Mouse (Mus musculus) left cerebral cortex, postnatal 36 days (tissue): ENCODE measurements around the gene Tex261. TPM values are rescaled to one million over a fixed set of nuclear protein-coding genes. Genes with fewer than 3 reads are reported as not detected.

Experiments used
- DNase-seq, 2 experiments: peaks; one replicate each; pipeline ENCODE4 v3.0.0; 2021 to 2022; ENCODE audit warnings: low spot score in 2 of 2, mixed read lengths in 1 of 2
- intact Hi-C: fragments of 180-260 bp; cut with DNase I; formaldehyde crosslinking; loops from one replicate; pipeline ENCODE4 v1.15.1; 2025
- total RNA-seq, 2 experiments: library from RNA; stranded (reverse); gene quantifications; 2 replicates each; pipeline ENCODE4 v1.2.3; 2021

Gene Tex261
- total RNA-seq, 2 experiments from 2014 or later = 47.0 to 47.9 TPM

DNA sequence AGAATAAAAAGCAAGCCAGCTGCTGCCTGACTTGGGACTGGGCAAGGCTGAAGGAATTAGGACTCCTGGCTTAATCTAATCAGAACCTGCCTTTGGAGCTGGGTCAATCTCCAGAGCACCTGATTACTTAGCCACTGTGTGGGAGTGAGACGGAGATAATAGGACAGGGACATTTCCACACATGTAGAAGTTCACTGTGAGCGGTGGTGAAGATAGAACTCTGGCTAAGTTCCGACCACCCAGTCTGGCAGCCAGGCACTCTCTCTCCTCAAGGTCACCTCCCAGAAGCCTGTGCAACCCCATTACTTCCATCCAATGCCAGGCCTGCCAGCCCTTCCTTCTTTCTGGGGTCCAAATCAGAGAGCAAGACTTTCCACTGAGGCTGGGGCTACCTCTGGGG lies 8.6 kb downstream of the Tex261 start:
- intact Hi-C loops = no loop called here
- DNase-seq = no peak

DNA sequence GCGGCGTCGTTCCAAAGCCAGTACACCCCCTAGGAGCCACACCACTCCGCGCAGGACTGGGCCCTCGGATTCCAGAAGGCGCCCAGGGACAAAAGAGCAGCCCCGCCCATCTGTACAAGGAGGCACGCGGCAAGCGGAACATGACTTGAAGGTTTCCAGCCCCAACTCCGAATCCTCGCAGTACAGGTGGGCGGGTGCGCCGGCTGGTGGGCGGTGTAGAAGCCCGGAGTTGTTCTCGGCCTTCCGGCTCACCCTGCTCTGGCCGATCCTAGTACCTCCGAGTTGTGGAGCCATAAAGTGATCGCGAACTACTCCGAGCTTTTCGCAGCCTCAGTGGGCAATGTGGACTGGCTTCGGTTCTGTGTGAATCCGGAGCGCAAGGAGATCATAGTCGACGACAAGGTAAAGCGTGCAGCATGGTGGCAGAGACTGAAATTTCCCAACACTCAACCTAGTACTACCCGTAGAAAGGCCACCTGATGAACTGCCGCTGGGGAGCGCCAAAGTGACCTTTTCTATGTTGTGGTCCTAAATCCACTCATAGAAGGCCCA lies 12.7 kb downstream of the Tex261 start:
- intact Hi-C loops = no loop called here
- DNase-seq = no peak

DNA sequence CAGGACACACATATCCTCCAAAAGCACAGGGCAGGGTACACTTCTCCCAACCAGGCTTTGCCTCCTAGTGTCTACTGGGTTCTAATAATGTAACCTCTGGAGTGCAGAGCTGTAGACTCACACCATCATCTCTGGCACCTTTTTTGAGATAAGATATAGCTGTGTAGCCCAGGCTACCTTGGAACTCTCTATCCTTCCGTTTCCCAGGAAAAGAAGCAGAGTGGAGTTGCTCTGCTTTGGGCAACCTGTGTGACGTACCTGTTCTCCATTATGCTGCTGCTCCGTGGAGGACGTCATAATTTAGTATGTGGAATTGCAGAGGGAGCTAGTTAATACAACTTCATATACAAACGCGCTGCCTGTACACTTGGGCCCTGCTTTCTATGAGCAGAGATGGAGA lies 13.3 kb downstream of the Tex261 start, which contains the start of gene Ankrd53:
Gene Ankrd53 (plus strand): TSS at position 301 of the 400 bp plus-strand sequence.
- no peak for DNase-seq
- intact Hi-C loops = no loop called here

DNA sequence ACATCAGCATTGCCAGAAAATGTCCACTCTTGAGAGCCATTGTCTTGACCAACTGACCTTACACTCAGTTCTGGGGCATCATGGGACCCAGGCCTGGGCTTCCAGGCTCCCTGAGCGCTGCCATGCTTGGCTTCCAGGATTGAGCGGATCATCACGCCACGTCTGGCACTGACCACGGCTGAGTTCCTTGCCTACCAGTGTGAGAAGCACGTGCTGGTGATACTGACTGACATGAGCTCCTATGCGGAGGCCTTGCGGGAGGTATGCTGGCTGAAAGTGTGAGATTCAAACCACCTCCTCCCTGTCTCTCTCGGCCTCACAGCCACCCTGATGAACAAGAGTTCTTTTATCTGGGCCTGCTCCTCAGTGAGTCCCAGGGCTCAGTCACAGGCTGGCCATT lies 19.6 kb downstream of the Tex261 start:
- intact Hi-C loops = no loop called here
- DNase-seq = no peak

DNA sequence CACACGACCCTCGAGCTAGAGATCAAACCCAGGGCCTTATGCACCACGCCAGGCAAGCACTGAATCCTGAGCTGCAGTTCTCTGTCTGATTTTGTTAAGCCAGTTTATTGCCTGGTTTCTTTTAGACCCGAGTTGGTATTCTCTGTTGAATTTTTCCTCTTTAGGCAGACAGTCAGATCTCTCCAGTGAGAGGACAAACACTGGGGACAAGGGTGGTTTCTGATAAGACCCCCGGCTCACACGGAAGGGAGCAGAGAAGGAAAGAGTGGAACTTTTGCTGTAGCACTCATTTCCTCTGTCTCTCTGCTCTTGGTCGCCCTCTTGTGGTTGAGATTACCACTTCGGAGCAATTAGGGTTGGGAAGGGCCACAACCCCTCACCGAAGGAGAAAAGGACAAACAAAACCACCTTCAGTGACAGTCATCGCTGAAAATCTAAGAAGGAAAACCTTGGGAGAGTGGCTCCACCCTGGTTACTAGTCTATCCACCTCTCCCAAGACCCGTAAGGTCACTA lies 25.4 kb downstream of the Tex261 start:
- intact Hi-C loops = no loop called here

DNA sequence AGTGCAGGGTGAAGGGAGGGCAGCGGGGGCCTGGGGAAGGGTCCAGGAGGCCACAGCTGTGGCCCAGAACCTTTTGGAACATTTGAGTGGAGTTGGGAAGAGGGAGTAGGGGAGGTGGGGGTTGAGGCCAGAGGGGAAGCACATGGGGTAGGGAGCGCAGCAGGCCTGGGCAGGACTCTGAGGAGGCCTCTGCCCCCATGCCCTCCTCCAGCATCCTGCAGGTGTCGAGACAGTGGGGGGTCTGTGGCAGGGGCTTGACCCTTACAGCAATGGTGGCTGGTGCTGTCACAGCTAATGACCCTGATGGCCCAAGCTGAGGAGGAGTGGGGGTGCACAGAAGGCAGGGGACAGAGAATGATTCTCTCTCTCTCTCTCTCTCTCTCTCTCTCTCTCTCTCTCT lies 26.3 kb downstream of the Tex261 start:
- DNase-seq = no peak
- intact Hi-C loops = no loop called here

More for the DNA sequence above, 25.4 kb downstream of the Tex261 start:
- no peak for DNase-seq

DNA sequence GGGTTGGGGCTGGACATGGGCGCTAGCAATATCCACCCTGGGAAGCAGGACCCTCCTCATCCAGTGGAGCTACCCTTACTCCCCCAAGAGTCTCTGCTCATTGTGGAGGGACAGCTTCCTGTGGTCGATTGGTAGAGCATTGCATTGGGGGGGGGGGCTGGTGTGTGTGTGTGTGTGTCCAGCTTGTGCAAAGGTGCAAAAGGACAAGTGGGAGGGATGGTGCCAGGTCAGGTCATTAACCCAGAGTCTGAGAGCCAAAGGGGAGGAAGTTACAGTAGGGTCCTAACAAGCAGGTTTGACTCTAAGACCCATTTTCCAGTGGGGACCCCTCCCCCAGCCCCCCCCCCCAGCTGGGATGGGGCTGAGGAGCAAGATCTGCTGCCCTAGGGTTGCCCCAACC lies 30.1 kb downstream of the Tex261 start:
- no peak for DNase-seq
- intact Hi-C loops = no loop called here

DNA sequence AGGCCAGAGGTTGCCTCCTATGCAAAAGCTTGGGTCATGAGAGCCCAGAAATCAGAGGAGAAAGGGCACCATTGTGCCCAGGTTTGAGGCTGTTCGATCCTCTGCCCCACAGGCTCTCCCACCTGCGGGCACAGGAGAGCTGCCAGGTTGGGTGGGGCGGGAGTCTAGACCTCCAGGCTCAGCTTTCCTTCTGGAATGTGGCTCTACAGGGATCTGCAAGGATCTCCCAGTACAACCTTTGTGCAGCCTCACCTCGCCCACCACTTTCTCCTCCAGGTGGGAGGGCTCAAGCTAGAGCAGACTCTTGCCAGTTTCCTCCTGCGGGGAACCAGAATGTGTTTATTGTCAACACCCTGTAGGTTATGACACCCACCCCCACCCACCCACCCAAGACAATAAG lies 31.1 kb downstream of the Tex261 start:
- intact Hi-C loops = no loop called here
- DNase-seq = no peak

DNA sequence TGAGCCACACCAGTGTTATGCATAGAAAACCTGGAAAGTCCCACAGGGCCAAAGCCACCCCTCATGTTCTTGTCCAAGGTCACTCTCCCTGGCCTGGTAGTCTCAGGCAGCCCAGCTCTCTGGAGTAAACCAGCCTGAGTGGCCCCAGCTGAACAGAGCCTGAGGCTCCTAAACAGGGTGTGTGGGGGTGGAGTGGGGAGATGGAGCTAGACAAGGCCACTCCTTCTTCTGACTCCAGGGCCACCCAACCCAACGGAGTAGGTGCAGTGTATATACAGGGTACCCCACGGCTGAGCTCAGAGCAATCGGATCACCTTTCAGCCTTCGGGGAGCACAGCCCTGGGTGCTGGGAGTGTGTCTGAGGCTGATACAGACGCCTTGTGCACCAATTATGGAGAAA lies 31.5 kb downstream of the Tex261 start:
- intact Hi-C loops = no loop called here
- no peak for DNase-seq

DNA sequence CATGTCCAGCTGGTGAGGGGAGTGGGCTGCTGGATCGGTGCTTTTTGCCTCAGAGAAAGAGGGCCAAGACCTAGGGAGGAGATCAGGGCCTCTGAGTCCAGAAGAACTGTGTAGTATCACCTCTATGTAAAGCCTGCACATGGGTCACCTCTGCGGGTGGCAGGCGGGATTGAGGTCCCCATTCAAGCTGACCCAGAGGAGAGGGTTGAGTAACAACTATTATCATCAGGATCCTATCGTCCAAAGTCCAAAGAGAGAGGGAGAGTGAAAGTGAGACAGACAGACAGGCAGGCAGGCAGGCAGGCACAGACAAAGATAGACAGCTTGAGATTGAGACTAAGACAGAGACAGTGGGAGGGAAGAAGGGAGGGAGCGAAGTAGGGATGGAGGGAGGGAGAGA lies 32.4 kb downstream of the Tex261 start:
- intact Hi-C loops = no loop called here
- no peak for DNase-seq

DNA sequence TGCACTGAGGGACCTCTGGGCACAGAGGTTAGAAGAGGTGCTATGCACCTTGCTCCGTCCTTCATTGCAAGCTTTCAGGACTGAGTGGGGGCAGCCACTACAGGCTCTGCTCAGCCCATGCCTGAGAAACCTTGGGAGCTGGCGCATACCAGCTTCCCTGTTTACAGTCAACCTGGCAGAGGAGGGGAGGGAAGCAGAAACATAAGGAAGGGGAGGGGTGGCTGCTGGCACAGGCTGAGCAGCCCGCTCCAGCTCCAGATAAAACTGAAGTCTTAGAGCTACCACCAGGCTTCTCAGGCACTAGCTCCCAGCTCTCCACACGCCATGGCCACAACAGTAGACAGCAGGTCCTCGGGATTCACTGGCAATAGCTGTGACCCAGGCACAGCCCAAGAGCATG lies 32.9 kb downstream of the Tex261 start, which contains the start of gene Atp6v1b1:
Gene Atp6v1b1 (plus strand): TSS at position 230 of the 400 bp plus-strand sequence.
- intact Hi-C loops = no loop called here
- no peak for DNase-seq

DNA sequence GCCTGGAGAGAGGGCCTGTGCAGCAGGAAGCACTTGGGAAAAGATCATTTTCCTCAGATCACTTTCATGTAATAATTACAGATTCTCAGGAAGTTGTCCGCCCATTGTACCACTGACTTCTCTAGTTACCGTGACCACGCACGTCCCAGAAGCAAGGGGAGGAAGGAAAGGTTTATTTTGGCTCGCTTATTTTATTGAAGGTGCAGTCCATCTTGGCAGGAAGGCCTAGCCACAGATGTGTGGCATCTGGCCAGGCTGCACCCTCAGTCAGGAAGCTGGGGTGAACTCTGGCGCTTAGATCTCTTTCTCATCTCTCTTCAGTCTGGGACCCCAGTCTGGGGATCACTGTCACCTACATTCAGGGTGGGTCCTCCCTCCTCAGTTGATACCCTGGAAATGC lies 37.0 kb downstream of the Tex261 start:
- intact Hi-C loops = no loop called here
- no peak for DNase-seq

DNA sequence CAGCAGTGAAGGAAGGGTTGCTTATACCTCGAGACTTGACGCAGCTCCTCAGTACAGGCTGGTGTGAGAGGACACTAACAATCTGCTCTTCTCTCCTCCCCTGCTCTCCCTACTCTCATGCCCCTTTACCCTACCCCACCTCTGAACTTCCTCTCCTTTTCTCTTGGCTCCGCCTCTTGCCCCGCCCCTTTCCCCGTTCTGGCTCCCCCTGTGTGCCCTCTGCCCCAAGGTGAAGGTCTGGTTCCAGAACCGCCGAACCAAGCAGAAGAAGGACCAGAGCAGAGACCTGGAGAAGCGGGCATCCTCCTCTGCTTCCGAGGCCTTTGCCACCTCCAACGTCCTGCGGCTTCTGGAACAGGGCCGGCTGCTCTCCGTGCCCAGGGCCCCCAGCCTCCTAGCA lies 38.3 kb downstream of the Tex261 start:
- DNase-seq = no peak
- intact Hi-C loops = no loop called here

DNA sequence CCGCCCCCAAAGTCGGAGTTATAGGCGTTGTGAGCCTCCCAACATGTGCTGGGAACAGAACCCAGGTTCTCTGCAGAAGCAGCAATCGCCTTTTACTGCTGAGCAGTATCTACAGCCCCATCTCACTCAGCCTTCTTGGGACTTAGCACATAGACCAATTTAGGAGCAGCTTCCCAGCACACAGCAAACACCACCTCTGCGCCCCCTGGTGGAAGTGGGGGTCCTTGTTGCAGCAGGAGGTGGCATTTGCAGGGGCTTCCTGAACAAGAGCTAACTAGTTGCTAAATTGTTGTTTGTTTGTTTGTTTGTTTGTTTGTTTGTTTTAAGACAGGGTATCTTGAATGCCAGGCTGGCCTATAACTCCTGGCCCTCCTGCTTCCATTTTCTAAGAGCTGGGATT lies 44.5 kb downstream of the Tex261 start:
- intact Hi-C loops = loop anchor here (5.0 kb wide), 1 partner anchor 34 kb away; no protein-coding TSS in a partner anchor

DNA sequence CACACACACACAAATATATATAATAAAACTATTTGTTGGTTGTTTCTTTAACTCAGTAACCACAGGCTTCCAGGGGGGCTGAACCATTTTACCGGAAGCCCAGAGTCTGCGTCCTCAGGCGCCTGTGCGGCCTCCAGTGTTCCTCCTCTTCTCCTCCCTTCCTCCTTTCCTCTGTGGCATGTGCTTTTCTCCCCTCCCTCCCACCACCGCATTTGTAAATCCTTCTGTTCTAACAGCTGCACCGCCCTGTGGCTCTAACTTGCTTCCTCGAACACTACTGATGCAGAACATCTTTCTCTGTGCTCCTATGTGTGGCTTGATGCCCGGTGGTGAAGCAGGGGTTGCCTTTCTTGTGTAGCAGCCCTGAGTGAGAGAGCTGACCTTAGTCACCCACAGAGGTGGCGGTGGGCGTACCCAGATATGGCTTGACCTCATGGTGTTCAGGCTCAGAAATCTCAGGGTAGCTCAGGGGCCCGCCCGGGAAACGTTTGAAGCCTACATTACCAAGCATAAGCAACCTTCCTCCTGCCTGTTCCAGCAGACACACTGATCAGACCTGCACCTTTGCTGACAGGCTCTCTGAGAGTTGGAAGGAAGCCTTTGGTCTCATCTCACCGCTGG lies 46.2 kb downstream of the Tex261 start:
- DNase-seq = no peak
- intact Hi-C loops = no loop called here

More for the DNA sequence above, 44.5 kb downstream of the Tex261 start:
- no peak for DNase-seq

DNA sequence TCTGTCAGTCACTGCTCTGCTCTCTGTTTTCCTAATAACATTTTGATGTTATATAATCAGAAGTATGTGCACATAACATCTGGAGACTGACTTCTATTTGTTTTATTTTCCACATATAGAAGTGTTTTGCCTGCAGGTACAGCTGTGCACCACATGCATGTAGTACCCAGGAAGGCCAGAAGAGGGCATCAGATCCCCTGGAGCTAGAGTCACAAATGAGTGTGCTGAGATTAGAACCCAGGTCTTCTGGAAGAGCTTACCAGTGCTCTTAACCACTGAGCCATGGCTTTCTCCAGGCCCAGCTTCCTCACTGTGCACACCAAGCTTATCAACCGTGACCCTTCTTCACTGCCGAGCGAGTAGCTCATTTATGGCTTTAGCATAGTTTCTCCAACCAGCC lies 47.1 kb downstream of the Tex261 start:
- DNase-seq = no peak
- intact Hi-C loops = no loop called here

DNA sequence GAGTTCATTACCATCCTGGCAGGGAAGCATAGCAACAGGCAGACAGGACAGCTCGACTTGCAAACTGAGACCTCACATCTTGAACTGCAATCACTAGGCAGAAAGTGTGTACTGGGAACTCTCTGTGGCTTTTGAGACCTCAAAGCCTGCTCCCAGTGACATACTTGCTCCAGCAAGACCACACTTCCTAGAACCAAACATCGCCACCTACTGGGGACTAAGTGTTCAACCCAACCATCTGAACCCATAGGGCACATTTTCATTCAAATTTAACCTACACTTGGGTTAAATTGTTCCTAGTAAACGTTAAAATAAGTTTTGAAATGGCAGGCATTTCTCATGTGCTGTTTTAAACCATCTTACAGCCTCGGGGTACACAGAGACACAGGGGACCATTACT lies 48.4 kb downstream of the Tex261 start:
- intact Hi-C loops = no loop called here

DNA sequence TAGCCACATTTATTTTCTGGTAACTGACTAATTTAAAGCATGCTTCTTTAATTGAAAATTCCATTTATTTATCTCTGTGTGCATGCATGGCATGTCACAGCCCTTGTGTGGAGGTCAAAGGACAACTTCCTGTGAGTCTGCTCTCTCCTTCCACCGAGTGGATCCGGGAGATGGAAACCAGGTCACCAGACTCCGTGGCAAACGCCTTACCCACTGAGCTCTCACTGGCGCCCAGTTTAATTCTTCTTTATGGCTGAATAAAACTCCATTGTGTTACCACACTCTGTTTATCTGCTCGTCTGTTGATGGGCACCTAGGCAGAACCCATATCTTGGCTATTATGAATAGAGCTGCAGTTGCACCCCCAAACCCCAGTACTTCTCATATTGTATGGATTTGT lies 53.1 kb downstream of the Tex261 start:
- no peak for DNase-seq
- intact Hi-C loops = no loop called here

More for the DNA sequence above, 48.4 kb downstream of the Tex261 start:
- no peak for DNase-seq
